Mouse (Mus musculus): ENCODE data around the gene Lpcat2. TPM values are rescaled to one million over a fixed set of nuclear protein-coding genes. Genes with fewer than 3 reads are reported as not detected.

Lpcat2 gene
- total RNA-seq, 2 experiments from 2014 or later = 9.7 to 12.3 TPM

DNA sequence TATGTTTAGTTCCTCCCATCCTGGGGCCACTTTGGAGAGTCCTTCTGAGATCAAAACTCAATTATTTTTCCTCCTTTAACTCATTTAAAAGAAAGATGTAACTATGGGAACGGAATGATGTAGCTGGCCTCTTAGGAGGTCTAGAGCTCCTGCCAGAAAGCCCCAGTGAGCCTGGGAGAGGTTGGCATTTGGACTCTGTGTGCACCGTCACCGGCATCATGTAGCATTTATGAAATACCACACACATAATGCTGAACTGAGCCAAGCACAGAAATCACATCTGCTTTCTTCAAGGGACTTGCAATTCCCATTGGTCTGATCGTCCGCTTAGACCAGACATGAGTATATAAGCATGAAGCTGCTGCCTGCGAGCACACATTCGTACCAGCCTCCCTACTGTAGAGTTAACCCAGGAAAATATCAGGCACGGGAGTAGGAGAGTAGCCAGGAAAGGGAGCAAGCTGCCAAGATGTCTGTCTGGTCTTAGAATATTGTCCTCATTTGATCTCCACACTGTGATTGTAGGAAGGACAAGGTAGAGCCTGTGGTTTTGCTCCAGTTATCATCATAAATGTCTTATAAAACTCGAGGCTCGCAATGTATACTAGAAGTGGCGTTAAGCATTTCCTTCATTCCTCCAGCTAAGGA is 48.5 kb downstream of the Lpcat2 start:
- no peak for DNase-seq (ENCODE audit: extremely low spot score in 1 of 2, low spot score in 1 of 2)

DNA sequence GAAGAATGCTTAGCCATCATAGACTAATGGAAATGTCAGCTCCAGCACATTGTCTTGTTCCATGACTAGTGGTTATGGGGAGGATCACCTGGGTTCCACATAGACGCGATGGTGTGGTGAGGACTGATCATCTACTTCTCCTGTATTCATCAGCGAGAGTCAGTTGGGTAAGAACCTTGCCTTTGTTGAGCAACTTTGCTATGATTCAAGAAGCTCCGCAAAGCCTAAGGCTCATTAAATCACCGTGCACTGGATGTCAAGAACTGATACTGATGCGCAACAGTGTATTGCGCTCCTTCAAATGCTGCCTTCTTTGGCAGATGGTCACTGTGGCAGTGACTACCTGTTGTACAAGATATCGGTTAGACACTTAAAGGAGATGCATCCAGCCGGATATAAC is 51.4 kb downstream of the Lpcat2 start:
- DNase-seq (ENCODE audit: extremely low spot score in 1 of 2, low spot score in 1 of 2) = no peak

DNA sequence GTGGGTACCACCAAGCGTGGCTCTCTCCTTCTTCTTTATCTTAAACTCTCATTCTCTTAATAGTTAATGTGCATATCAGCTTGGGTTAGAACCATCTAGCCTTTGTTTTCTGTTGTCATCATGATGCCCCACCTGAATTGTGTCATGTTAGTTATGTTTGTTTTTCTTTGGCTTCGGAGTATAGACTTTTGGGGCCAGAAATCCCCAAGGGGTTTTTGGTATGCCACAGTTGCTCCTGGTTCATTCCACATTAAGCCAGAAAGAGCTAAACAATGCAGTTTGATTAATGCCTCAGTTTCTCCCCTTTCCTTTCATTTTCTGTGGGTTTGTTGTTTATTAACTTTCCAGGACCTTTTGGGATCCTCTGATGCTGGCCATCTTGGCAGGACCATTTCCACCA is 53.3 kb downstream of the Lpcat2 start:
- no peak for DNase-seq (ENCODE audit: extremely low spot score in 1 of 2, low spot score in 1 of 2)

DNA sequence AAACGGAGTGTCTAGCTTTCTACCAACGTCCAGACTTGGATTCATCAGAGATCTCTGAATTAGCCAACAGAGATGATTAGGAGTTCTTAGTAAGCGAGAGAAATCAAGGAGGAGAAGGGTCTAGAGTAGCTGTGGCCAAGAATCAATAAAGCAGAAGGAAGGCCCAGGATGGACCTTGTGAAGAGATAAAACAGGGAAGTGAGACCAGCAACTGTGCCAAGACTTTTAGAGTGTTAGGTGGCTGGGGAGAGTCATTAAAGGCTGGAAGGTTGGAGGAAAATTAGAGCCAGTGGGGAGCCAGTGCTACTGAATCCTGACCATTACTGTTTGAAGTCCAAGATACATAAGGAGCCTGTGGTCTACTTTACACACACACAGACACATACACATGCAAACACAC is 56.3 kb downstream of the Lpcat2 start:
- no peak for DNase-seq (ENCODE audit: extremely low spot score in 1 of 2, low spot score in 1 of 2)

DNA sequence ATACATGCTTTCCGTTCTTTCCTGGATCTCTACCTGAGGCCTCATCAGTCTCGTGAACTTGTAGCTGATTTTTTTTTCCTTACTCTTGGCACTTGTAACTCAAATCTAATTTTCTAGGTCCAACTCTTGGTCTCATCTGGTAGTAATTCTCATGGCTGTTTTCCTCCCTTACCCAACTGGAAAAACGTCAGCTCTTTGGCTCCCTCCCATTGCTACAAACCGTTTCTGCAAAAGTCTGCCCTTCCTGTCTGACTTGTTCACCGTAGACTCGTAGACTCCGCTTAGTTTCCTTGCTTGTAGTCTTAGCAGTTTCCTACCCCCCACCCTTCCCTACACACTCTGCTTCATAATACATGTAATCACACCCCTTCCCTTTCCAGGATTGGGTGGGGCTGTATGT is 58.3 kb downstream of the Lpcat2 start:
- DNase-seq (ENCODE audit: extremely low spot score in 1 of 2, low spot score in 1 of 2) = no peak

DNA sequence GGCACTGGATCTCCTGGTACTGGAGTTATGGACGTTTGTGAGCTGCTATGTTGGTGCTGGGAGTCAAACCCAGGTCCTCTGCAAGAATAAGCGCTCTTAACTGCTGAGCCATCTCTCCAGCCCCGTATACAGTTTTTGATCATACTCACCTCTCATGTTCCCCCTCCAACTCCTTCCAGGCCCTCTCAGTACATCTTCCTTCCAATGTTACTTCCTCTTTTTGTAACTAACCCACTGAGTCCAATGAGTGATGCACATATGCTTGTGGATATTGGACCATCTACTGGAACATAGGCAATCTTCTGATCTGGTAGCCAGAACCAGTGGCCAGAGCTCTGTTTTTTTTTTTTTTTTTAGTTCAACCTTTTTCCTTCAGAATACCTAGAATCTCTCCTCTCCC is 60.9 kb downstream of the Lpcat2 start:
- no peak for DNase-seq (ENCODE audit: extremely low spot score in 1 of 2, low spot score in 1 of 2)

DNA sequence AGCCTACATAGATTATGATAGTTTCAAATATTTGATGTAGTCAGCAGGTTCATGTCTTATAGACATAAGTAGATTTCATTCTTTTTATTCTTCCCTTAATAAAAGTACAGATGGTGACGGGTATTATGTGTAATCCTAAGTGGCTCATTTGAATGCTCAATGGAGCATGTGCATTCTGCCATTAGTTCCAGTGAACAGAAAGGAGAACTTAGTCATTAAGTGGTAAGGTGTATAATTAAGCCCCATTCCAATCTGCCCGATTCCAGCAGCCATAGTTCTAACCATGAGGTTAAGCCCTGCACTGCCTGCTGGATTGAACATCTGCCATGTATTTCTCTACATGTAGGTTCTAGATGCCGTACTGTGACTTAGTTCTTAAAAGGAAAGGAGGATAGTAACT is 66.6 kb downstream of the Lpcat2 start:
- no peak for DNase-seq (ENCODE audit: extremely low spot score in 1 of 2, low spot score in 1 of 2)

DNA sequence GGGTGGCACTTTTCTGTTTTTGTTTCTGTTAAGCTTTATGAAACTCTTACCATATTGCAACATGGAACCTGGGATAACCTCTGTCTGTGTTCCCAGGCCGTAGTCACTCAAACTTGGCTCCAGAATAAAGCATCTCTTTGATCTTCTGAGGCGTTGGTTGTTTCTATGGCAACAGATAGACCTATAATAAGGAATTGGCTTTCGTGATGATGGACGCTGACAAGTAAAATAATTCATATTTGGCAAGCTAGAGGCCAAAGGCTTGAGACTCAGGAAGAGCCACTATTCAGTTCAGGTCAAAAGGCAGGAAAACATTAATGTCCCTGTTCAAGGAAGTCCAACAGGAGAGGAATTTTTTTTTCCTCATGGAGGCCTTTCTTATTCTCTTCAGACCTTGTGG is 73.8 kb downstream of the Lpcat2 start:
- DNase-seq (ENCODE audit: extremely low spot score in 1 of 2, low spot score in 1 of 2) = no peak

DNA sequence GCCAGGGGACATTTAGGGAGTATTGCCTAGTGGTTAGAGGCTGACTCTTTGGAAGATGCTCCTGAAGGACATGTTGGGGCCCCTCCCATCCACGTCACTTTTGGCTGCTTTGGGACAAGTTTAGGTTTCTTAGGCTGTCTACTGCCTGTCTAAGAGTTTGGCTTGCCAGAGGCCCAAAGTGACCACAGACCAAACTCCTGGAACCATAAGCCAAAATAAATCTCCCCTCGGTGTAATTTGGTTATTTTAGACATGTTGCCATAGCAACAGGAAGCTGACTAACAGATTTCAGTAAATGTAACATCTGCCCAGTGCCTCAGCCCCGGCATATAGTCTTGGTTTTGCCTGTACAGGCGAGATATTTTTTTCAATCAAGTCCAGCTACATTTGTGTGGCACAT is 82.9 kb downstream of the Lpcat2 start:
- no peak for DNase-seq (ENCODE audit: extremely low spot score in 1 of 2, low spot score in 1 of 2)

DNA sequence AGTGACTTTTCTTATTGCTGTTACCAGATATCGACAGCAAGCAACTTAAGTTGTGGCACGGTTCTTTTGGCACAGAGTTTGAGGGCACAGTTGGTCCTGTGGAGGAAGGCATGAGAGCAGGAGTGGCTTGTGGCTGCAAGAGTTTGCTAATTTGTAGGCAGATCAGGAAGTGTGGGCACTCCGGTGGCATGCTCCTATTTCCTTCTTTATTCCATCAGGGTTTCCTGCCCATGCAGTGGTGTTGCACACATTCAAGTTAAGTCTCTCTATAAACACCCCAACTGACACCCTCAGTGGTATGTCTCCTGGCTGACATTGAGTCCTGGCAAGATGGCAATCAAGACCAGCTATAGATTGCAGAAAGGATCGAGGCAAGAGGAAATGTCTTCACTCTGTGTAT is 93.9 kb downstream of the Lpcat2 start:
- DNase-seq (ENCODE audit: extremely low spot score in 1 of 2, low spot score in 1 of 2) = no peak

DNA sequence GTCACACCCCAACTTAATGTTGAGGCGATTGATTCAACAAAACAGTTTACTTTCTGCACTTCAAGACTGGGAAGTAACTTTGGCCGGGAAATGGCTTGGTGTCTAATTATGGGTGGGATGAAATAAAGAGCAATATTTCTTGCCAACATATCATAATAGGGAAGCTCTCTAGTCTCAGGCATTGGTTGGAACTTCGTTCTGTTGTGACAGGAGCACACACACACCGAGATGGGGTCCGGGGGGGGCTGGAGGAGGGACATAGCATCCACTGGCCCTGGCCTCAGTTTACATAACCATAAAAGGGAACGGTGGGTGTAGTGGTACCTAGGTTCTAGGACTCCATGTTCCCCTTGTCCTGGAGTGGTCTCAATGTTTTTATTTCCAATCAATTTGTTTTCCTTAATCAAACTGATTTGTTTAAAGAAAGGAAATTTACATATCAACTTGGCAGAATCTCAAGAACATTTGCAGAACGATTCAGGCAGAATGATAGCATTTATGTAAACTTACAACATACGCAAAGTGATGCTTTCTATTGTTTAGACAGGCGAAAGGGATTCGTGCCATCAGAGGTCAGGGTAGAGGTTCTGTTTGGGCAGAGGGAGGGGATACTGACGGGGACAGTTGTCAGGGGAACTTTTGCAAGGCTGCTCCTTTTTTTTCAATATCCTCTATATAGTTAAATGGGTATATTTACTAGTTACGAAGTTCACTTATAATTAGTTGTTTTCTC is 95.7 kb downstream of the Lpcat2 start:
- DNase-seq (ENCODE audit: extremely low spot score in 1 of 2, low spot score in 1 of 2) = no peak

DNA sequence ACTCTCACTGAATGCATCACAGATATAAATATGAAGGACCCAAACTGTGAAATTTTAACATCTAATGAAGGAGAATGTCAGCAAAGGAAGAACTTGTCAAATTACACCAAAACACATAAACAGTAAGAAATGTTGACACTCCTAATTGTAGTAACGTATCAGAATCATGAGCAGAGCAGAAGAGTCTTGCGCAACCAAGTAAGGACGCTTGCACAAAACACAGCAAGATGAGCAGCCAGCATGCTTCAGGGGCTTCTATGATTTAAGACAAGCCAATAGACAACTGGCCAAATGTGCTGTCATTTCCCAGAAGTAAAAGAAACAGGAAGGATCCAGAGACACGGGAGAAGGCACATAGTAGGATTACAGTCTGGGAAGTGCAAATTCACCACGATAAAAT is 98.9 kb downstream of the Lpcat2 start:
- no peak for DNase-seq (ENCODE audit: extremely low spot score in 1 of 2, low spot score in 1 of 2)

DNA sequence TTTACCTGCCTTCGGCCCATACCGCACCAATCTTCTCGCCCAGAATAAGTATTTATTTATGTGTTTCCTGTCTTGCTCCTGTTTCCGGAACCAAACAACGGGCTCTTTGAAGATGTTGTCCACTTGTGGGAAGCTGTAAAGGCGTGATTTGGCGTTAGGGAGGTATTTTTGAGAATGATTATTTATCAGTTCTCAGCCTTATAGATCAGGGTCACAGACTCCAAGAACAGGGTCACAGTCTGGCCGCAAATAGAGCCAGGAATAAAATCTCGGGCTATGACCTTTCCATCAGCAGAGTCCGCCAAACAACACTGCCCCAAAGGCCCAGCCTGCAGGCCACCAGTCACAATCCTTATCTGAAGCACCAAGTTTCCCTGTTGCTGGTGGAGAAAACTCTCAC is 104.6 kb downstream of the Lpcat2 start, which contains the start of gene Slc6a2:
TSS of gene Slc6a2 (plus strand) at position 301 of the 400 bp plus-strand sequence.
- DNase-seq (ENCODE audit: extremely low spot score in 1 of 2, low spot score in 1 of 2) = no peak

DNA sequence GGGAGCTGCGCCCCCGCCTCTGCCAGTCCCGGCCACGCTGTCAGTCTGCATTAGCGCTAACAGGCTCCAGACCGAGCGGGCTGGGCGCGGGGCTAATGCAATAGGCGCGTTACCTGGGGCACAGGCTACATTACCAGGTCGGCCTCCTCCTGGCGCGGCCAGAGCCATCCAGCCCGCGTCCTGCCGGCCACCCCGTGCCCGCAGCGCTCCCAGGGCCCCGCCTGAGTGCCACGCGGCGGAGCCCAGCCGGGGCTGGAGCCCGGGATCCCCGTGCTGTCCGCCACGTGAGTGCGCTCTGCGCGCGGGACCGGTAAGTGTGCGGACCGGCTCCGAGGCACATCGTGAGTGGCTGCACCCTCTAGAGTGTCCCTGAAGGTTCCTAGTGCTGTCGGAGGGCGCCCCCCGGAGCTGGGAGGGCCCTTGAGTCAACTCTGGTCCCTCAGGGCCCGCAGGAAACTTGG is 105.3 kb downstream of the Lpcat2 start:
- no peak for DNase-seq (ENCODE audit: extremely low spot score in 1 of 2, low spot score in 1 of 2)

DNA sequence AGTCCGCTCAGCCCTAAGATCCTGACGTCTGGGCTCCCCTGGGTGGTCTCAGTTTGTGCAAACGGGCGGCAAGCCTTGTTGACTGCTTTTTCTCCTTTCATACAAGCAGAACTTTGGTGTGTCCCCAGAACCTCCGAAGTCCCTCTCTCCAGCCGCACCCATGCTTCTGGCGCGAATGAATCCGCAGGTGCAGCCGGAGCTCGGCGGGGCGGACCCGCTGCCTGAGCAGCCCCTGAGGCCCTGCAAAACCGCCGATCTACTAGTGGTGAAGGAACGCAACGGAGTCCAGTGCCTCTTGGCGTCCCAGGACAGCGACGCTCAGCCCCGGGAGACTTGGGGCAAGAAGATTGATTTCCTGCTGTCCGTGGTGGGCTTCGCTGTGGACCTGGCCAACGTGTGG is 105.9 kb downstream of the Lpcat2 start:
- no peak for DNase-seq (ENCODE audit: extremely low spot score in 1 of 2, low spot score in 1 of 2)

DNA sequence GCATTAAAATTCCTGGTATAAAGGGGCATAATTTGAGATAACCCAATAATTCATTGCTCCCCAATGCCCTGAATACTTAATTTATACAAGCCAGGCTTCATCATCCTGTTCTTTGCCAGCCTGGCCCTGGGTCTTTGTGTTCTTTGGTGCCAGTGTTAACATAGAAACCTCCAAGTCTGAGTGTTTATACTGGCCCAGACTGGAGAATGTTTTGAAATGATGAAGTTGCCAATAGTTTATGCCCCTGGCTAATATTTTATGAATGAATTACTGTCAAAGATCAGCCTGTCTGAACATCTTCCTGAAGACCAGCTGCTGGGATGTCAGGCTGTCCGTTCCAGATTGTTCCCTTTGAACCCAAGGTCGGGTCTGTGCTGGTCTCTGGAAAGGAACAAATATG is 109.4 kb downstream of the Lpcat2 start:
- DNase-seq (ENCODE audit: extremely low spot score in 1 of 2, low spot score in 1 of 2) = no peak

Small RNA genes lying within 50 kb of the gene (microRNA-seq; reads per million reads assigned to microRNA genes)
- 0 reads per million in 2 experiments for gene Gm22151

Other genes starting within 250 kb of the Lpcat2 start
- under 1 TPM in 1 of 2 experiments, not detected in 1; 0.21 TPM for gene Irx6, start 181.1 kb upstream of the Lpcat2 start, total RNA-seq (2021)
- 1 to 10 TPM; 3.9 to 4.4 TPM for gene Mmp2, start 28.0 kb upstream of the Lpcat2 start, total RNA-seq (2021)
- gene Capns2, start 46.1 kb downstream of the Lpcat2 start, total RNA-seq (2021) = 1 to 10 TPM in 1 of 2 experiments, under 1 TPM in 1; 0.54 to 1.1 TPM
- gene Slc6a2, start 104.7 kb downstream of the Lpcat2 start, total RNA-seq (2021) = under 1 TPM; 0.07 to 0.16 TPM
- not detected for gene Ces1a, start 192.9 kb downstream of the Lpcat2 start, total RNA-seq (2021)
- not detected for gene Ces1b, start 224.7 kb downstream of the Lpcat2 start, total RNA-seq (2021)